8 mouse cellular contexts compared by ENCODE assay signal in the genomic region with DNA sequence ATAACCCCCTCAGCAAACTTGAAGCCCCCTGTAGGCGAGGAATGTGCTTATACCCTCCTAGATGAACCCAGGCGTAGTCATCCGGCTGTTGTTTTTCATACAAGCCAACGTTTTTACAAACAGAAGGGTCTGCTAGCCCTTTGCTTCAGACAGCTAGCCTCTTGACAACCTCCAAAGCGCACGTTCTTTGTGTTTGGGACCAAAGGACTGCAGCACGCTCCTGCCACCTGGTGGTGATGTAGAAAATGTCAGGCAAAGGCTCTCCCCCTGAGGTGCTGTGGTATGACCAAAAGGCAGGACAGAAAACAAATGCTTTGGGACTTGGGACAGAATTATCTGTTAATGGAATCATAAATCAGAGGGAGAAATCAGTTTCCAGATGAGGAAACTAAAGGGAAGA.
DNase-seq lines count a peak whose midpoint lies in the region; ATAC-seq and TF ChIP-seq lines count a peak whose summit lies in the region.

No protein-coding gene starts in this region.

- H3K36me3 ChIP-seq in liver, embryonic 14.5 days (replicated peaks; ENCODE audit: control insufficient read depth, insufficient read depth, low read depth) = no peaks in the 10 kb centered on the region
- no peaks in the 10 kb centered on the region for H3K36me3 ChIP-seq in thymus, adult 2 months (ENCODE audit: control insufficient read depth, insufficient read depth, low read length)

- H3K27ac ChIP-seq in liver, embryonic 14.5 days = no peak overlapping the region
- H3K27ac ChIP-seq in thymus, adult 2 months (ENCODE audit: control insufficient read depth, insufficient read depth, low read length) = no peak overlapping the region

- DNase-seq in 3T3-L1 (ENCODE audit: low read depth, low spot score) = peak; percentile 83
- DNase-seq in adrenal gland, postnatal 10 days = peak; percentile 86
- peak; percentile 80 for DNase-seq in embryo, embryonic 9.5 days (ENCODE audit: extremely low spot score)
- peak; percentile 67 for DNase-seq in heart, adult 8-10 months (ENCODE audit: low spot score)
- DNase-seq in kidney, postnatal 10 days = peak; percentile 82
- DNase-seq in liver, embryonic 14.5 days (ENCODE audit: low read depth in 3 of 3, low spot score in 3 of 3) = peak; percentile 10 to 25 (median 17)
- DNase-seq in thymus, adult 2 months = peak; percentile 71

- H3K27me3 ChIP-seq in liver, embryonic 14.5 days (ENCODE audit: control insufficient read depth, insufficient read depth, low read length) = no peaks in the 10 kb centered on the region
- H3K27me3 ChIP-seq in thymus, adult 2 months (ENCODE audit: control insufficient read depth, insufficient read depth, low read length) = peaks cover 5% of the 10 kb centered on the region; the same call in 1 of the 2 replicates

- ATAC-seq in liver, embryonic 14.5 days (ENCODE audit: insufficient read depth) = no peak
- ATAC-seq in neutrophil, adult 5-6 weeks (ENCODE audit: extremely low read depth, insufficient number of reproducible peaks, low FRiP score, poor library complexity, severe bottlenecking) = 0 out of 2 replicates have a peak, but pooled peaks have one; percentile 41

- peak; percentile 93 for TF ChIP-seq CTCF in liver, embryonic 14.5 days (IDR thresholded peaks at IDR 0.05; ENCODE audit: low read depth)
- TF ChIP-seq CTCF in thymus, adult 2 months (IDR thresholded peaks at IDR 0.05; ENCODE audit: borderline replicate concordance, control insufficient read depth, extremely low read depth, insufficient read depth, low read length, poor library complexity) = peak; percentile 74; the same call in 1 of the 2 replicates

- no peak overlapping the region for H3K4me3 ChIP-seq in liver, embryonic 14.5 days (ENCODE audit: insufficient read depth in 1 of 2, low read depth in 2 of 2, low read length in 2 of 2)
- H3K4me3 ChIP-seq in thymus, adult 2 months (ENCODE audit: control insufficient read depth, insufficient read depth, low read length) = no peak overlapping the region

- no peaks in the 10 kb centered on the region for H3K4me1 ChIP-seq in liver, embryonic 14.5 days (replicated peaks; ENCODE audit: control insufficient read depth in 2 of 2, insufficient read depth in 2 of 2, low read length in 1 of 2)
- no peaks in the 10 kb centered on the region for H3K4me1 ChIP-seq in thymus, adult 2 months (replicated peaks; ENCODE audit: control insufficient read depth, insufficient read depth, low read length)

- no peaks in the 10 kb centered on the region for H3K9me3 ChIP-seq in liver, embryonic 14.5 days (ENCODE audit: control insufficient read depth, low read length)

- no peak for TF ChIP-seq POLR2A in thymus, adult 2 months (IDR thresholded peaks at IDR 0.05; ENCODE audit: control insufficient read depth, extremely low read depth, insufficient read depth, low read length, poor library complexity)

- no peak overlapping the region for H3K9ac ChIP-seq in liver, embryonic 14.5 days (replicated peaks)

- 2% methylated on average over 7 of the region's 7 CpGs for WGBS in liver, embryonic 14.5 days (ENCODE audit: insufficient replicate concordance)
- 15% methylated on average over 7 of the region's 7 CpGs for WGBS in thymus, adult 2 months

- no peak overlapping the region for H3K4me2 ChIP-seq in liver, embryonic 14.5 days (ENCODE audit: low read depth)

- no peak for TF ChIP-seq EP300 in liver, embryonic 14.5 days (IDR thresholded peaks at IDR 0.05; ENCODE audit: low read depth)

Comparison
In these comparisons a context has a peak if more than half of its experiments do, and no peak if none do; other contexts are left out.
1. DNase-seq: peak in every context shown above with its lines; median percentile 86 in adrenal gland, postnatal 10 days; 83 in 3T3-L1; 82 in kidney, postnatal 10 days; 80 in embryo, embryonic 9.5 days; 71 in thymus, adult 2 months; 67 in heart, adult 8-10 months; 17 in liver, embryonic 14.5 days.